Mouse (Mus musculus): Measurements from ENCODE around the gene Ttn. TPM values are rescaled to one million over a fixed set of nuclear protein-coding genes. Genes with fewer than 3 reads are reported as not detected.

Gene Ttn
- polyA plus RNA-seq, 1 experiment = under 0.01 TPM

DNA sequence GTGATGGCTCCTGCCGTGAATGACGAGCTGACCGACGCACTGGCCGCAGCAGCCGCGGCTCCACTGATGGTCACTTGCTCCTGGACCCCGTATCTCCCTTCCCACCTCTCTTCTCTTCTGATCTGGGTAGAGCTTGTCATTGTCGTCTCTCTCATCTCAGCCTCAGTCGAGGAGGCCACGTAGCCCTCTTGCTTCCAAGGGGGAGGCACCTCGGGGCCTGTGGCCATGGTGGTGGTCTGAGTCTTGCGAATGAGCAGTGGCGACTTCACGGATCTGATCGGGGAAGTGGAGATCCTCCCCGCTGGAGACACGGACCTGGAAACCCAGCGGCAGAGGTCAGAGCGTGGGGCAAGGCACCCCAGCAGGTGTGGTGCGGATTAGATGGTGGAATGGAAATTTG, 12.7 kb downstream of the Ttn start:
- Histone ChIP-seq H3K27me3 (ENCODE audit: control insufficient read depth) (no peaks in the 10 kb centered on the region), H3K4me3 (replicated peaks) (no peak overlapping the region), H3K36me3 (ENCODE audit: control insufficient read depth) (no peaks in the 10 kb centered on the region), H3K9me3 (ENCODE audit: control insufficient read depth, low read length) (no peaks in the 10 kb centered on the region), H3K4me1 (ENCODE audit: control insufficient read depth) (no peaks in the 10 kb centered on the region)
- TF ChIP-seq TAL1 (IDR thresholded peaks at IDR 0.05; ENCODE audit: low read length) = no peak
- TF ChIP-seq GATA1 (IDR thresholded peaks at IDR 0.05; ENCODE audit: low read length) = no peak

- Histone ChIP-seq H3K4me1 (ENCODE audit: control insufficient read depth) (no peaks in the 10 kb centered on the region), H3K36me3 (ENCODE audit: control insufficient read depth) (no peaks in the 10 kb centered on the region), H3K9me3 (ENCODE audit: control insufficient read depth, low read length) (no peaks in the 10 kb centered on the region), H3K27me3 (ENCODE audit: control insufficient read depth) (no peaks in the 10 kb centered on the region), H3K4me3 (replicated peaks) (no peak overlapping the region)
- TF ChIP-seq TAL1 (IDR thresholded peaks at IDR 0.05; ENCODE audit: low read length) (no peak), GATA1 (IDR thresholded peaks at IDR 0.05; ENCODE audit: low read length) (no peak)
Measured at GRCm38 (mm10) chr2:76968919-76969318, 13.4 kb downstream of the Ttn start.

DNA sequence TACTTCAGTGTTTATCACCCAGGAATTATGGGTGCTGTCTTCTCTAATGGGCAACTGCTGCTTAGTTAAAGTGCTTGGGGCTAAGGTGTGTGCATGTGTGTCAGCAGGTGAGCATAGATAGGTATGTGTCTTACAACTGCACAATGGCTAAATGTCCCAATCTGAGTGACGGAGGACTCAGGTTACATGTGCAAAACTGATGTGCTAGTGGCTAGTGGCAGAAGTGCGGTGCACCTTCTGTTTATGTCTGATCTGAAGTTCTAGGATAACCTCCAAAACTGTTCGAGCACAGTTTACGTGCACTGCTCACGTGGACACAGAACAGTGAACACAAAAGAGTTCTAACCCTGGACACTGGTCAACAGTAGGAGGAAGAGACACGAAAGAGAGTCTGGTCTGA, 15.8 kb downstream of the Ttn start:
- no peak for TF ChIP-seq GATA1 (IDR thresholded peaks at IDR 0.05; ENCODE audit: low read length)
- no peak for TF ChIP-seq TAL1 (IDR thresholded peaks at IDR 0.05; ENCODE audit: low read length)
- H3K27me3 ChIP-seq (ENCODE audit: control insufficient read depth) = no peaks in the 10 kb centered on the region
- H3K9me3 ChIP-seq (ENCODE audit: control insufficient read depth, low read length) = no peaks in the 10 kb centered on the region
- H3K36me3 ChIP-seq (ENCODE audit: control insufficient read depth) = no peaks in the 10 kb centered on the region
- no peaks in the 10 kb centered on the region for H3K4me1 ChIP-seq (ENCODE audit: control insufficient read depth)
- H3K4me3 ChIP-seq (replicated peaks) = no peak overlapping the region

- no peak overlapping the region for H3K4me3 ChIP-seq (replicated peaks)
- H3K27me3 ChIP-seq (ENCODE audit: control insufficient read depth) = no peaks in the 10 kb centered on the region
- no peaks in the 10 kb centered on the region for H3K36me3 ChIP-seq (ENCODE audit: control insufficient read depth)
- H3K9me3 ChIP-seq (ENCODE audit: control insufficient read depth, low read length) = no peaks in the 10 kb centered on the region
- TF ChIP-seq TAL1 (IDR thresholded peaks at IDR 0.05; ENCODE audit: low read length) (no peak), GATA1 (IDR thresholded peaks at IDR 0.05; ENCODE audit: low read length) (no peak)
- no peaks in the 10 kb centered on the region for H3K4me1 ChIP-seq (ENCODE audit: control insufficient read depth)
Measured at GRCm38 (mm10) chr2:76966013-76966412, 16.3 kb downstream of the Ttn start.

DNA sequence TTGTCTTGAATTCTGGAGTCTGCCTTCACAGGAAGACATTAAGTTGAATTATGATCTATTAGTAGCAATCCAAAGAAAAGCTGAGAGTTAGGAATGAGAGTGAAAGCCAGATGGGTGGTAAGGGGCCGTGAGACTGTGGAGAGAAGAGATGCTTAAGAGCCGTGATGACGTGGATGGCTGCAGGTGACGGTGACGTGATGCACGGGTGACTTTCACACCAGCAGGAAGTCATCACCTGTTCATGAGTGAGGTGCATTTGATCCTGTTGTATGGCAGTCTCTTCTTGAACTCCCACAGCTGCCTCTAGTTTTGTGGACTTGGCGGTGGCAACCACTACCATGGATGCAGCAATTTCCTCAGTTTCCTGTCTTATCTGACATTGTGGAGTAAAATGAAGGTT, 16.8 kb downstream of the Ttn start:
- H3K36me3 ChIP-seq (ENCODE audit: control insufficient read depth) = no peaks in the 10 kb centered on the region
- no peaks in the 10 kb centered on the region for H3K27me3 ChIP-seq (ENCODE audit: control insufficient read depth)
- no peaks in the 10 kb centered on the region for H3K9me3 ChIP-seq (ENCODE audit: control insufficient read depth, low read length)
- H3K4me1 ChIP-seq (ENCODE audit: control insufficient read depth) = no peaks in the 10 kb centered on the region
- H3K4me3 ChIP-seq (replicated peaks) = no peak overlapping the region
- TF ChIP-seq TAL1 (IDR thresholded peaks at IDR 0.05; ENCODE audit: low read length) = no peak
- no peak for TF ChIP-seq GATA1 (IDR thresholded peaks at IDR 0.05; ENCODE audit: low read length)

DNA sequence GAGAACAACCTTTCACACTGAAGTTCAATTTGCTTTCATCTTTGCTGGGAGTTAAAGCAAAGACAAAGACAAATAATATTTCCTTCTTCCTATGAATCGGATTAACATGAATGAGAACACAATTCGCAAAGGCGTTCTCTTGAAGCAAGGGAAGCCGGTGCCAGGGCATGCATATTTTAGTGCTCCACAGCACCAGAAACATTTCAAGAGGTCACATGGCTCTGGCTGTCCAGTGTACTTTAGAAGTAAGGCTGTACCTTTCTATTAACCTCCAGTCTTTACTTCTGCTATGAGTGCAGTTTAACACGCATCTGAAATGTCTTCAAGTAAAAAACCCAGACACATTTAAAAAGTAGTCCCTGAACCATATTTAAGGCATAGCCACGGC, 20.3 kb downstream of the Ttn start:
- Histone ChIP-seq H3K36me3 (ENCODE audit: control insufficient read depth) (no peaks in the 10 kb centered on the region), H3K27me3 (ENCODE audit: control insufficient read depth) (no peaks in the 10 kb centered on the region), H3K4me1 (ENCODE audit: control insufficient read depth) (no peaks in the 10 kb centered on the region), H3K9me3 (ENCODE audit: control insufficient read depth, low read length) (no peaks in the 10 kb centered on the region), H3K4me3 (replicated peaks) (no peak overlapping the region)
- TF ChIP-seq GATA1 (IDR thresholded peaks at IDR 0.05; ENCODE audit: low read length) (no peak), TAL1 (IDR thresholded peaks at IDR 0.05; ENCODE audit: low read length) (no peak)

DNA sequence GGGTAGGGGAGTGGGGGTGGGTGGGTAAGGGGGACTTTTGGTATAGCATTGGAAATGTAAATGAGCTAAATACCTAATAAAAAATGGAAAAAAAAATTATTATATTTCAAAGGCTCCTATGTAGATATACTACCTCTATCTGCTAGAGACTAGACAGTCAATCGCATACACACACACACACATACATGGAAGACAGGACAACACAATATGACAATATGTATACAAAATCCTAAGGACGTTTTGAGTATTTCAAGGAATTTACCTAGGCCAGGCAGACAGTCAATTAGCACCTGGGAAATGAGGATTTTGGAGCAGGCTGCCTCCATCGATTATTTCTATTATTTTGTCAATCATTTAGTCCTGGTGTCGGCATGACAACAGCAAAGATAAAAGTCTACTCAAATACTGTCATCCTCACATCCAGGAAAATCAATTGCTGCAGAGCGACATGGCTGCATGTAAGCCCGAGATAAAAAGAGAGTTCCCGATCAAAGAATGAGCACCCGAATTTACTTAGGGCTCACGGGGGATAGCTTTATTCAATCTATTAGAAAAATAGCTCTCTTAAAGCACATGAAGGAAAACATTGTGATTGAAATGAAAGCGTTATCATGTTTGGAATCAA, 20.8 kb downstream of the Ttn start:
- no peak overlapping the region for H3K4me3 ChIP-seq (replicated peaks)
- H3K27me3 ChIP-seq (ENCODE audit: control insufficient read depth) = no peaks in the 10 kb centered on the region
- no peaks in the 10 kb centered on the region for H3K4me1 ChIP-seq (ENCODE audit: control insufficient read depth)
- H3K9me3 ChIP-seq (ENCODE audit: control insufficient read depth, low read length) = no peaks in the 10 kb centered on the region
- TF ChIP-seq GATA1 (IDR thresholded peaks at IDR 0.05; ENCODE audit: low read length) (no peak), TAL1 (IDR thresholded peaks at IDR 0.05; ENCODE audit: low read length) (no peak)
- no peaks in the 10 kb centered on the region for H3K36me3 ChIP-seq (ENCODE audit: control insufficient read depth)

GRCm38 (mm10) chr2:76949774-76950173, 32.6 kb downstream of the Ttn start:
- no peak overlapping the region for H3K4me3 ChIP-seq (replicated peaks)
- H3K4me1 ChIP-seq (ENCODE audit: control insufficient read depth) = no peaks in the 10 kb centered on the region
- TF ChIP-seq GATA1 (IDR thresholded peaks at IDR 0.05; ENCODE audit: low read length) (no peak), TAL1 (IDR thresholded peaks at IDR 0.05; ENCODE audit: low read length) (no peak)
- no peaks in the 10 kb centered on the region for H3K36me3 ChIP-seq (ENCODE audit: control insufficient read depth)
- H3K27me3 ChIP-seq (ENCODE audit: control insufficient read depth) = no peaks in the 10 kb centered on the region
- peaks cover 24% of the 10 kb centered on the region for H3K9me3 ChIP-seq (ENCODE audit: control insufficient read depth, low read length)

DNA sequence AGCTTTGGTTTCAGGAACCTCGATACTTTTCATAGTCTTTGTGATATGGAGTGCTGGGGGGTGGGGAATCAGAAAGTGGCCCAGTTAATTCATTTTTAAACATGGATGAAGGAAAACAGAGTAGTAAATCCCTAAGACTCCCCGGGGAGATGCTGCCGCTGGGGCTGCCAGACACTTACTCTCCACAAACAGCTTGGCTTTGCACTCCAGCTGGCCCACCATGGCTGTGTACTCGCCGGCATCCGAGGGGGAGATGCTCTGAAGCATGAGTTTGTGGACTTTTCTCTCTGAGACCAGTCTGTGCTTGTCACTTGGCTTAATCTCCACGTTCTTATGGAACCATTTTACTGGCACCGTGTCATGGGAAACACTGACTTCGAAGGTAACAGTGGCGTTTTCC, 43.8 kb downstream of the Ttn start:
- Histone ChIP-seq H3K4me3 (replicated peaks) (no peak overlapping the region), H3K36me3 (ENCODE audit: control insufficient read depth) (no peaks in the 10 kb centered on the region), H3K4me1 (ENCODE audit: control insufficient read depth) (no peaks in the 10 kb centered on the region), H3K9me3 (ENCODE audit: control insufficient read depth, low read length) (peaks cover 10% of the 10 kb centered on the region), H3K27me3 (ENCODE audit: control insufficient read depth) (no peaks in the 10 kb centered on the region)
- no peak for TF ChIP-seq TAL1 (IDR thresholded peaks at IDR 0.05; ENCODE audit: low read length)
- no peak for TF ChIP-seq GATA1 (IDR thresholded peaks at IDR 0.05; ENCODE audit: low read length)

- no peaks in the 10 kb centered on the region for H3K27me3 ChIP-seq (ENCODE audit: control insufficient read depth)
- no peaks in the 10 kb centered on the region for H3K9me3 ChIP-seq (ENCODE audit: control insufficient read depth, low read length)
- H3K36me3 ChIP-seq (ENCODE audit: control insufficient read depth) = no peaks in the 10 kb centered on the region
- TF ChIP-seq GATA1 (IDR thresholded peaks at IDR 0.05; ENCODE audit: low read length) (no peak), TAL1 (IDR thresholded peaks at IDR 0.05; ENCODE audit: low read length) (no peak)
- no peaks in the 10 kb centered on the region for H3K4me1 ChIP-seq (ENCODE audit: control insufficient read depth)
- no peak overlapping the region for H3K4me3 ChIP-seq (replicated peaks)
Measured at GRCm38 (mm10) chr2:76929718-76930117, 52.6 kb downstream of the Ttn start.
